Mouse (Mus musculus) kidney, postnatal 4 days (tissue): ENCODE data around the gene Tipin.
"Not testable (repeated sequence)": the region's sequence is repeated elsewhere in the genome, so short reads cannot be mapped to it uniquely, and the experiment has no call there.

Source experiments
- DNase-seq, 2 experiments: peaks; one replicate each; pipeline ENCODE4 v3.0.0; 2021; ENCODE audit warnings: mixed read lengths in 2 of 2

Gene Tipin

DNA sequence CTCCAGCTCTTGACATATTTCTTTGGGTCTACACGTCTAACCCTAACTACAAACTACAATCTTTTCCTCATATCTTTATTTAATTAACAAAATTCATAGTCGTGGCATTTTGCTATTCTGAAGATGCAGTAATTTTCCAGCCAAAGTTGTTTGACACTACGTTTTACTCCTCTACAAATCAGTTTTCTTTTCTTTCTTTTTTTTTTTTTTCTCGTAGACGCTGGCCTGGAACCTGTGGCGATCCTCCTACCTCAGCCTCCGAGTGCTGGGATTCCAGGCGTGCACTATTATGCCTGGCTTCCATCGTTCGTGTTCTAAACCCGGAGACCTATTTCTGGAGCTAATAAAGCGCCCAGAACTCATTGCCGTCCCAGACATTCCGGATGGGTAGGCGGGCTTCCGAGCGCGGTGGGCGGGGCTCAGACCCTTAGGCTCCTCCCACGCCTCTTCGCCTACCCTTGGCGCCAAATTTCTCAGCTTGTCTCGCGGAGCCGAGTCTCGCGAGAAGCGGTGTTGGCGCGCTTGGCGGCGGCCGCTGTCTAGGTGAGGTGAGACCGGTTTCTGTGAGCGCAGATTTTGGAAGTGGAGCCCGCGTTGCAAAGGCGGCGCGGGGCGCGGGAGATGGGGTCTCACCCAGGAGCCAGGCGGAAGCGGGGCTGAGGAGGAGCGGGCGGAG, at the start of gene Tipin:
Tipin (plus strand) TSS at position 477 of the 676 bp plus-strand sequence.
- peak; percentile 97 to 98 for DNase-seq

DNA sequence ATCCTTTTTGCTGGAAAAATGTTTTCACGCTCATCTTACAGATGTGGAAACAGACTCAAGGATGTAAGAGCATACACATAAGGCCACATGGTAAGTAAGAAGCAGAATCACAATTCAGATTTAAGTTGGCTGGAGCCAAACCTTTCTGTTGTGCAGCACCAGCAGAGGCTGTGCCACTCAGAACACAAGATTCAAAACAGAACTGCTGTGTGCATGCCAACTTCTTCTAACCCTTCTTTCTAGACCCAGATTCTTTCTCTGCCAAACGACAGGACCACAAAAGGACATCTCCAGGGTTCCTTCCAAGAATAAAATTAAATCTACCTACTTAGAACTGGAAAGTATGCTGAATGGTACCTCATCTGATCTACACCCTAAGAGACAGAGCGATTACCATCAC, 49.7 kb upstream of the Tipin start:
- no peak for DNase-seq

GRCm38 (mm10) chr9:64232257-64232957, 49.0 kb upstream of the Tipin start:
- peak; percentile 67 to 76 for DNase-seq

DNA sequence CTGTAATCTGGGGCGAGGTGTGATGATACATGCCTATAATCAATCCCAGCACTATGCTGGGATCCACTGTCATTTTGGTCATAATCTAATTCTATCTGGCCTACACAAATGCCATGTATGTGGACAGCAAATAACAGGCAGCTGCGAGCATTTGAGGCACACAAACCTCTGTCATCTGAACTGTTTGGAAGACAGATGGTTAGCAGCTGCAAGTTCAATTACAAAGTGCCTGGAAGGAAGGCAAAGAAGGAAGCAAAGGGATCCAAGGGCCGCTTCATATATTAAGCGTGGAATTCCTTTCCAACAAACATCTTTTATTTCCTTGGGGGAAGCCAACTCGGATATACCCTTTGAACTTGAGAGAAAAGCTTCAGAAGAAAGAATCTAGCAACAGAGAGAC, 47.7 kb upstream of the Tipin start:
- peak; percentile 37 to 53 for DNase-seq

- DNase-seq: peak; percentile 38 to 55
Measured at GRCm38 (mm10) chr9:64234768-64235435, 46.5 kb upstream of the Tipin start, which contains the start of gene Uchl4. TSS of gene Uchl4 (plus strand) at chr9:64235201.

DNA sequence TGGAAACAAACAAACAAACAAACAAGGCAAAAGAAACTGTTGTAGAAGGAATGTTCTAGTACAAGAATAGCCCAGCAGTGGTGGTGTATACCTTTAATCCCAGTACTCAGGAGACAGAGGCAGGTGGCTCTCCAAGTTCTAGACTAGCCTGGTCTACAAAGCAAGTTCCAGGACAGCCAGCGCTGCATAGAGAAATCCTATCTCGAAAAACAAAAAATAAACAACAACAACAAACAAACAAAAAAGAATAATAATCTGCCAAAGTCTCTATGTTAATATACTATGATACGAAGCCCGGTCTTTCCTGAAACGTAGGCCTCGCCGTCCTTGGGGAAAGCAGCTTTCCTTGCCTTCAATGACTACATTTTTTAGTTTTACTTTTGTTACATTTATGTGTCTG, 45.3 kb upstream of the Tipin start:
- no peak for DNase-seq

DNA sequence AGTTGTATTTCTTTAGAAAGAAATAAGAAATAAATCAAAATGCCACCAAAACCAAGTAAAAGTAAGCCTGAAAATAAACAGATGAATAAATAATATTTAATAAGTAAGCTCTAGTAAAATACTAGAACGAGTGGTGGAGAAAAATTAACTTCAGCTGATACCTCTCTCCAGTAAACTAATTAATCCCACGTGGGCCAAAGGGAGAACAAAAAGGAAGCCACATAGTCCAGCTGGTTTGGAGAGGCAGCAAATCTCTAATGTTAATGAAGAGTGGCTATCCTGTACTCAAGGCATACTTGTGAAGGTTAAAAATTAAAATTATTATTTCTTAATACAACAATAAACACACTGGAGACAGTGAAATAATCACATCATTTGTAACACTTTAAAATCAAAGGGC, 41.3 kb upstream of the Tipin start:
- DNase-seq: no peak

- peak; percentile 45 to 64 for DNase-seq
Measured at GRCm38 (mm10) chr9:64240681-64241080, 40.7 kb upstream of the Tipin start.

GRCm38 (mm10) chr9:64242381-64242831, 39.0 kb upstream of the Tipin start:
- no peak for DNase-seq

GRCm38 (mm10) chr9:64249371-64249770, 32.0 kb upstream of the Tipin start:
- no peak for DNase-seq

DNA sequence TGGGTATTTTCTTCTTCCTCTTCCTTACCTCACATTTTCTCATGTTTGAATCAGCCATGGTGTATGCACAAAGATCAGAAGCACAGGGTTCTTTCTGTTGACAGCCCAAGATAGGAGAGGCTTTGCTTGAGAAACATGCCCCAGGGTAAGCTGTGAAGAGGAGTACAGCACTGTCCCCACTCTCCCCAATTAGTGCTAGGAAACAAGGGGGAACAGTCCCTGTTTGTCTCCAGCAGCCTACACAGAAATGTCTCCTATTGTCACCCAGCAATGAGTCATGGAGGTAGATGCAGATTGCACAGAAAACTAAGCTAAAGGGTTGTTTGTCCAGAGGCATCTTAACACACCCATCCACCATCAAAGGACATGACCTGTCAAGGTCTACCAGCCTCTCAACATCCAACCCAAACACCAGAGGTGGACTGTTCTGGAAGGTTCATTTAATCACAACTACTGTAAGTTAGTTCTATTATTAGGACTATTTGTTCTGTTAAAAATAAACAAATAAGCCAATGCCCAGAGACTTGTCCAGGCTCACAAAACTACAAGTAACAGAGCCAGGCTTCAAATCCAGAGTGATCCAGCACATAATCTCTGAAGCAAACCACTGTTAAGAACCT, 31.2 kb upstream of the Tipin start:
- no peak for DNase-seq

DNA sequence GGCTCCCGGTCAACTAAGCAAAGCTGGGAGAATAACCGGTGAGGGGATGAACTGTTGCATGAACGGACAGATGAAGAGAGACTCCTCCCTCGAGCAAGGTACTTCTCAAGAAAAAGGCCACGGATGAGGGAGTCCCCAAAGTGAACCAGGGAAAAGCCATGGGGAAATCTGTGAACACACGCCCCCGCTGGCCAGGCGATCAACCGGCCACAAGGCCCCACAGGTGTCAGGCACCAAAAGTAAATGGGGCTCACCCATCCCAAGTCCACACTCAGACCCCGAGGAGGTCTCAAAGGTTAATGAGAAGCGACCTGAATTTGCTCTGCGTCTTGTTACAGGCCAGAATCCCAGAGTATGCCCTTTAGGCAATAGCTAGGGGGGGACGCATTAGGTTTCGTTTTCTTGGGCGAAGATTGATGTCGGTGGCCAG, 28.8 kb upstream of the Tipin start:
- peak; percentile 59 to 68 for DNase-seq

GRCm38 (mm10) chr9:64253021-64253904, 28.1 kb upstream of the Tipin start, which contains the start of gene Map2k1:
TSS of gene Map2k1 (minus strand) at chr9:64253631.
- DNase-seq: peak; percentile 100

DNA sequence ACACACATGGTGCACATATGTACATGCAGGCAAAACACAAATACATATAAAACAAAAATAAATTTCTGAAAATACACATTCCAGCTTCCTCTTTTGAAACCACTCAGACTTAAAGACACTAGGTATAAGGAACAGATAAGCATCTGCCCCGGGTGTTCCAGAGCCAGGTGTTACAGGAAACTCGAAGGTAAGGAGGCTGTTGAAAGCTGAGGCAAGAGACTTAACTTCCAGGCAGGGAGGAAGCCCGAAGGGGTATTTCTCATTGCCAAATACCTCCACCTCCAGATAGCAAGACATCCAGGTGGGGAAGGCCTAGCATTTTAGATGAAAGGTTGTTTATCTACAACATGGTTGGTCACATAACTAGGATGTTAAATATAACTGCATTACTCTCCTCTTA, 26.0 kb upstream of the Tipin start:
- DNase-seq: no peak

GRCm38 (mm10) chr9:64256204-64256603, 25.2 kb upstream of the Tipin start:
- no peak for DNase-seq

GRCm38 (mm10) chr9:64259906-64260305, 21.5 kb upstream of the Tipin start:
- DNase-seq: no peak

- DNase-seq: no peak
Measured at GRCm38 (mm10) chr9:64261023-64261422, 20.4 kb upstream of the Tipin start.

DNA sequence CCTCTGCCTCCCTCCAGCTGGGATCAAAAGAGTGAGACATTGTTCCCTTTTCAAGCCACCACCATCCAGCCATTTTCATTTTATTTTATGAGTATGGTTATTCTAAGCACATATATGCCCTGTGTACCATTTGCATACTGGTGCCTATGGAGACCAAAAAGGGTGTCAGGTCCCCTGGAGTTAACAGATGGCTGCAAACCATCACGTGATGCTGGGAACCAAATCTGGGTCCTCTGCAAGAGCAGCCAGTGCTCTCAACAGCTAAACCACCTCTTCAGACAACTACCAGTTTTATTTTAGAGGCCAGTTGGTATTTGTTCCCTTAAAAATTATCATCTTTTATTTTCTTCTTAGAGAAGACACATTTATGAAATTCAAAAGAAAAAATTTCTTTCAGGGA, 16.6 kb upstream of the Tipin start:
- DNase-seq: no peak

DNA sequence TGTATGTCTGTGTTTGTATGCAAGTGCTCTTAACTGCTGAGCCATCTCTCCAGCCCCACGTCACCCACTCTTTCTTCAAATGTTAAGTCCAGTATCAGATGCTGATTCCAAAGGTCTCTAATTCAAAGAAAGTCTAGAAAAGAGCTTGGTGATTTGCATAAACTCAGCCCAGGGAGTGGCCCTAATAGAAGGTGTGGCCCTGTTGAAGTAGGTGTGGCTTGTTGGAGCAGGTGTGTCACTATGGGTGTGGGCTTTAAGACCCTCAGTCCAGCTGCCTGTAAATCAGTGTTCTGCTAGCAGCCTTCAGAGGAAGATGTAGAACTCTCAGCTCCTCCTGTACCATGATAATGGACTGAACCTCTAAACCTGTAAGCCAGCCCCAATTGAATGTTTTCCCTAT, 14.2 kb upstream of the Tipin start:
- DNase-seq: no peak

DNA sequence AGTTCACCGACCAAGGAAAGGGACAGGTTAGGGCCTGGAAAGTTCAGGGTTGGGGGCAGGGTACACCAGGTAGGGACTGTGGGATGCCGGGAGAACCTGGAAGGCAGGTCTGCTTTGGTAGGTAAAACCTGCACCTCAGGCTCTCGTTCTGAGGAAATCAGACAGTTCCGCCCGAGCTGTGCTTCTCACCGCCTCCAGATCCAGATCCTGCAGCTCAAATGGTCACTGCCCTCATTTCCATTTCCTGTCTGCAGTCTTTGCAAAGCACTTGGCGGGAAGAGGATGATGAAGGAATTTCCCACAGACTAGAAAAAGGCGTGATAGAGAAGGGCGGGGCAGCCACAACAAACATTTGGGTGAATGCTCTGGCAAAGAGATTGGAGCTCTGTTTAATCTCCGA, 13.2 kb upstream of the Tipin start:
- DNase-seq: no peak

DNA sequence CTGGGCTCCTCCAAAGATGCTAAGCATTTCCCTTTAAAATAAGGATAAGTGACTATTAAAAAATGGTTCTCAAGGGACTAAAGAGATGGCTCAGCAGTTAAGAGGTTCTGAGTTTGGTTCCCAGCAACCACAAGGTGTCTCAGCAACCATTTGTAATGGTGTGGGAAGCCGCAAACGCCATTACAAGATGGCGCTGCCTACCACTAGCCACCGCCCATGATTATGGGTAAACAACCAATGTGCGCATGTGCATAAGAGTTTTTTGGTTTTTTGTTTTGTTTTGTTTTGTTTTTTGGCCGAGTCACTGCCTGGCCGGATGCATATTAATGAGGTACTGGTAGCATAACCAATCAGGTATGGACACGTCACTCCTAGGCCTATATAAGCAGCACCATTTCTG, 12.5 kb upstream of the Tipin start:
- not testable (repeated sequence) for DNase-seq

DNA sequence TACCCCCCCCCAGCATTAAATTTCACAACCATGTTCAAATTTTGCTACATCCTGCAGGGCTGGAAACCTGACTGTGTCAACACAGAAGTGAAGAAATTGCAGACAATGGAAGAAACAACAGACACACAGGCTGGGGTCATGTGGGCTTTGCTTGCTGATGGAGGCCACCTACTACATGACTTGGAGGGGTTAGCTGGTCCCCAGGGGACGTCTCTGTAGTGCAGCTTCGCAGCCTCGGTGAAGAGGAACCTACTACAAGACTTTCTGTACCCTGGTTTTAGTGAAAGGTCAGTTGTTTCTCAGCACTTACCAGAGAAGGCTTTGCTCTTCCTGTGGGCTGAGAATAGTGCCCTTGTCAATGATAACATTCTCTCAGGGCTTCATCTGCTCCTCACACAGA, 10.1 kb upstream of the Tipin start:
- no peak for DNase-seq
